Mouse (Mus musculus) spleen, adult 2 months (tissue): ENCODE results near the gene B3gntl1.
"Not testable (repeated sequence)": the region's sequence is repeated elsewhere in the genome, so short reads cannot be mapped to it uniquely, and the experiment has no call there.

Experiments
- CTCF ChIP-seq: fragments of 200-500 bp; IDR thresholded peaks from 2 replicates; pipeline ENCODE4 v1.5.1; 2011; ENCODE audit warnings: mild to moderate bottlenecking, inconsistent platforms; ENCODE audit not compliant: insufficient read depth, insufficient read length, insufficient replicate concordance; ENCODE audit errors: extremely low read depth
- POLR2A ChIP-seq: fragments of 200-500 bp; IDR thresholded peaks from 2 replicates; pipeline ENCODE4 v1.6.1; 2011; ENCODE audit warnings: low read depth, low read length, inconsistent platforms

- not testable (repeated sequence) for TF ChIP-seq POLR2A, CTCF
These were observed 12.3 kb downstream of the B3gntl1 start for GRCm38 (mm10) chr11:121660604-121661003.
